Mouse (Mus musculus) midbrain, embryonic 15.5 days (tissue): ENCODE measurements at regions not wholly inside any gene's neighbourhood (a gene's known extent, or its start where the extent isn't known, plus 50 kb on each side); places are given as distances from the start of the nearest gene placed in this dataset.

ENCODE experiments used
- ATAC-seq: fragments of 200-750 bp; cut with Nextera tagmentation; replicated peaks from 2 replicates; pipeline ENCODE4 v1.8.0; 2017; ENCODE audit warnings: moderate TSS enrichment
- H3K27ac ChIP-seq: fragments of 300-500 bp; sonication (generic); 2 replicates; pipeline ENCODE4 v1.5.1; 2015; ENCODE audit warnings: mild to moderate bottlenecking, inconsistent platforms
- H3K27me3 ChIP-seq: fragments of 300-500 bp; sonication (generic); replicated peaks from 2 replicates; pipeline ENCODE4 v1.6.1; 2015; ENCODE audit warnings: inconsistent platforms
- H3K36me3 ChIP-seq: fragments of 300-500 bp; sonication (generic); replicated peaks from 2 replicates; pipeline ENCODE4 v1.6.1; 2015; ENCODE audit warnings: inconsistent platforms
- H3K4me1 ChIP-seq: fragments of 300-500 bp; sonication (generic); 2 replicates; pipeline ENCODE4 v1.6.1; 2015; ENCODE audit warnings: inconsistent platforms
- H3K4me2 ChIP-seq: fragments of 300-500 bp; sonication (generic); 2 replicates; pipeline ENCODE4 v1.6.1; 2015; ENCODE audit warnings: inconsistent platforms, mild to moderate bottlenecking, moderate library complexity
- H3K4me3 ChIP-seq: fragments of 300-500 bp; sonication (generic); 2 replicates; pipeline ENCODE4 v1.5.1; 2015; ENCODE audit warnings: mild to moderate bottlenecking, inconsistent platforms
- H3K9ac ChIP-seq: fragments of 300-500 bp; sonication (generic); 2 replicates; pipeline ENCODE4 v1.6.1; 2015; ENCODE audit warnings: mild to moderate bottlenecking, inconsistent platforms
- H3K9me3 ChIP-seq: fragments of 300-500 bp; sonication (generic); 2 replicates; pipeline ENCODE4 v1.6.1; 2016; ENCODE audit warnings: inconsistent platforms
- WGBS: fragments of 180-500 bp; shearing (Covaris S2); methylation state at CpG from one replicate; pipeline ENCODE4 v1.1.7; 2015; ENCODE audit warnings: mixed read lengths; 5-methylcytosine and 5-hydroxymethylcytosine counted together

DNA sequence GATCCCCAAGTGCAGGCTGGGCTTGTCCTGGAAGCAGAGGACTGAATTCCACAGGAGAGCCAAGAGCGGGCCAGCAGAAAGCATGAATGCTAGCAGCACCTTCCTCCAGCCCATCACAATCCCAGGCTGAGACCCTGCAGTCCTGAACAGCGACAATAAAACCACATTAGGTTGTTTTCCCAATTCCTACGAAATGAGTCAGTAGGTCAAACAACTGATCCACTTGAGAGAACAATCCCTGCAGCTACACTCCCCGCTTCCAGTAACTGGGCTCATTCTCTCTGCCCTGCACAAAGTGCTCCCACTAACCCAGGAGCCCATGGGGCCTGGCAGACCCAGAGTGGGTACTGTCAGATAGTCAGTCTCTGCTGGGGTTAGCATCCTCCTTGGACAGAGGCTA is 128.6 kb upstream of the Klf14 start:
- Histone ChIP-seq H3K27ac (no peak overlapping the region), H3K9me3 (no peaks in the 10 kb centered on the region), H3K9ac (no peak overlapping the region), H3K4me1 (peaks cover 14% of the 10 kb centered on the region), H3K4me3 (no peak overlapping the region), H3K27me3 (no peaks in the 10 kb centered on the region), H3K4me2 (no peak overlapping the region), H3K36me3 (no peaks in the 10 kb centered on the region)
- WGBS: 59% methylated on average over 4 of the region's 4 CpGs
- no peak for ATAC-seq

DNA sequence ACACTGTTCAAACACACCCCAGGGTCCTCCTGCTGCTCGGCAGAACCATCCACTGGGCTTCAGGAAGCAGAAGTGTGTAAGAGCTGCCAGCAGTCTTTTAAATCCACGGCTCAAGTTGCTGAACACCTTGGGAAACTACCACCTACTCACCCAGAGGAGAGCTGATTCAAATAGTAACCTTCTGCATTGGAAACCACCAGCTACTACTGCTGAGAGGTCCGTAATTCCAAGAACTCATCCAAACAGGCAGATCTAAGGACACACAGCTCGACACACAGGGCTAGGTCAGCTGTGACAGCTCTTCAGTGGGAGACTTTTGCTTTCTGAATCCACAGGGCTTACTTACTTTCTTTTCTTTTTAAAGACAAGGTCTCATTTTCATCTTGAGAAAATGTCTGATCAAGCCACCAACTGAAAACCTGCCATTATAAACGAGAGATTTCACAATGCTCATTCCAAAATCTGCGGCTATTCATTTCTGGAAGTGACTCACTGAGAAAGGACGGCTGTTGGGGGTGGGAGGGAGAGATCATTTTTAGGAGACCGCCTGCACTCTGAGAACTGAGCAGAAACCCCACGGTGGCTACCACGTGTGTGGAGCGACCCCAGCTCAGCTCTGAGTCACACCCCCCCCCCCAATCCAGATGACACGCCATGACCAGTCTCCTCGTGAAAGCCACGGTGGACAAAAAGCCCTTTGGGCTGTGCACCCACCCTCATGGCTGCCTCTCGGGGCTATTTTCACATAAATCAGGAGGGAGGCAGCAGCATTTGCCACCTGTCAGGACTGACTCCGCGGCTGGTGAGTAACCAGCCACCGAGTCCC is 129.5 kb upstream of the Klf14 start:
- Histone ChIP-seq H3K27me3 (no peaks in the 10 kb centered on the region), H3K9me3 (no peaks in the 10 kb centered on the region), H3K4me3 (peak overlapping the region; percentile 21), H3K4me1 (peaks cover 14% of the 10 kb centered on the region), H3K27ac (peak overlapping the region; percentile 49), H3K4me2 (peak overlapping the region; percentile 49), H3K9ac (no peak overlapping the region), H3K36me3 (no peaks in the 10 kb centered on the region)
- WGBS: 26% methylated on average over 18 of the region's 18 CpGs
- ATAC-seq: 0 out of 2 replicates have a peak, but pooled peaks have one; percentile 43

DNA sequence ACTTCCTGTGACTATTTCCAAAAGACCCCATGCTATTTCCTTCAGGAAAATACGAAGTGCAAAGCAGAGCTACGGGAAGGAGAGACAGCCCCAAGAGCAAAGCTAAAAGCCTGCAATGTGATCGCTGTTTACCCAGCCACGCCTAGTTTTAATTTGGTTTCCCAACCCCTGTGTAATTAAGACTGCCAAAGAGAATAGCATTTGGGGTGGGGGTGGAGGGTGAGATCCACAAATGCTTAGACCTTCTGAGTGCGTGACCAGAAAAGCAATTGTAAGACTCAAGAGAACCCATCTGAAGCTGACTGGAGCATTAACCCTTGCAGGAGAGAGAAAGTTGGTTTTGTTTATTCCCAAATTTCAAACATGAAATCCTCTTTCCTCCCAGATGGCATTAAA is 130.1 kb upstream of the Klf14 start:
- ATAC-seq: no peak
- H3K9ac ChIP-seq: no peak overlapping the region
- H3K4me2 ChIP-seq: peak overlapping the region; percentile 49
- no peaks in the 10 kb centered on the region for H3K36me3 ChIP-seq
- H3K27me3 ChIP-seq: no peaks in the 10 kb centered on the region
- peaks cover 14% of the 10 kb centered on the region for H3K4me1 ChIP-seq
- WGBS: 38% methylated on average over 5 of the region's 5 CpGs
- peak overlapping the region; percentile 49; the same call in 1 of the 2 replicates for H3K27ac ChIP-seq
- peak overlapping the region; percentile 21 for H3K4me3 ChIP-seq
- no peaks in the 10 kb centered on the region for H3K9me3 ChIP-seq

DNA sequence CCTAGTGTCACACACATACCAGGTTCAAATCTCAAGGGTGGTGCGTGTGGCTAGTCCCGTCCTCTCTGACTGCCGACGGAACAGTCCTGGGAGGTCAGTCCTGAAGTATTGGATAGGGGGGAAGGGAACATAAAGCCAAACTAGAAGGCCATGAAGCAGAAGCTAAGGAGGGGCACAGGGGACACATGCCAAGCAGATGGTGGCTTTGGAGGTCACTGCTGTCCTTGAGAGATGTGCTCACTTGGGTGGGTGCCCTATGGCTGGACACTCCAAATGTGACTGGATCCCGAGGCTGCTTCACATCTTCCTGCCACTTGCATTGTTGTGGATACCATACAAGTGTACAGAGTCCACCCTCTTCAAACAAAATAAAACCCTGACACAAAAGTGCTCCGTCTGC is 131.4 kb upstream of the Klf14 start:
- Histone ChIP-seq H3K4me3 (no peak overlapping the region), H3K4me1 (peaks cover 16% of the 10 kb centered on the region), H3K9me3 (no peaks in the 10 kb centered on the region), H3K36me3 (no peaks in the 10 kb centered on the region), H3K27me3 (no peaks in the 10 kb centered on the region), H3K4me2 (no peak overlapping the region), H3K9ac (no peak overlapping the region), H3K27ac (no peak overlapping the region)
- no peak for ATAC-seq
- 90% methylated on average over 6 of the region's 6 CpGs for WGBS

DNA sequence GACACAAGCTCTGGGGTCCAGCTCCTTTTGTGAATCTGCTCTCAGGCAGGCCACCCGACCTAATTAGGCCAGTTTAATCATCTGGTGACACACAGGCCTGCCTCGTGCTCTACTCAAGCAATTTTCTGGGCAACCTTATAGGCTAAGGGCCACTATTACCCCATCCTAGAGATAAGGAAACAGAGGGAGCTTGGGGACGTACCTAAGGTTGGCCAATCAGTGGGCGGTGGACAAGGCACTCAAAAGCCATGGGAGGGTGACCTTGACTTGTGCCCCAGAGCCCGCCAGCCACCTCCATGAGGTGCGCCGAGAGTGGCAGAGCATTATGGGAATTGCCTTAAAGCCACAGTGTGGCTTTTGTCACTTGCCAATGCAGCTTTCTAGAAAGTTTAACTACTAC is 131.9 kb upstream of the Klf14 start:
- Histone ChIP-seq H3K4me3 (no peak overlapping the region), H3K9ac (no peak overlapping the region), H3K27ac (no peak overlapping the region), H3K36me3 (no peaks in the 10 kb centered on the region), H3K4me1 (peaks cover 19% of the 10 kb centered on the region), H3K9me3 (no peaks in the 10 kb centered on the region), H3K27me3 (no peaks in the 10 kb centered on the region), H3K4me2 (no peak overlapping the region)
- WGBS: 84% methylated on average over 7 of the region's 7 CpGs
- no peak for ATAC-seq

DNA sequence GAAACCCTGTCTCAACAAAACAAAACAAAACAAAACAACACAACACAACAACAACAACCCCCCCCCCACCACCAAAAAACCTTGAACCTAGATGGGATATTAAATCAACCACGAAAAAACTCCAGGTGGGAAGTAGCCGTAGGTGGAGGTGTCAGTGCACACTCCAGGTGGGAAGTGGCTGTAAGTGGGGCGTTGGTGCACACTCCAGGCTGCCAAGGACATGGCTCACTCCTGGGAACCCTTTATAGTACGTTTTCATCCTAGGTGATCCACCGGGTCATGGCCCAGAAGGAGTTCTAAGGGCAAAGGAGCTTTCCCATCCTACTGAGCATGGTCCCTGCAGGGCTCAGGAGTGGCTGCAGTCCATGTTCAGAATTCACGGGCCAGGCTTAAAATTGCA is 133.4 kb upstream of the Klf14 start:
- Histone ChIP-seq H3K36me3 (no peaks in the 10 kb centered on the region), H3K4me1 (peaks cover 31% of the 10 kb centered on the region), H3K9me3 (no peaks in the 10 kb centered on the region), H3K4me2 (no peak overlapping the region), H3K9ac (no peak overlapping the region), H3K4me3 (no peak overlapping the region), H3K27ac (no peak overlapping the region), H3K27me3 (no peaks in the 10 kb centered on the region)
- 86% methylated on average over 6 of the region's 6 CpGs for WGBS
- no peak for ATAC-seq

DNA sequence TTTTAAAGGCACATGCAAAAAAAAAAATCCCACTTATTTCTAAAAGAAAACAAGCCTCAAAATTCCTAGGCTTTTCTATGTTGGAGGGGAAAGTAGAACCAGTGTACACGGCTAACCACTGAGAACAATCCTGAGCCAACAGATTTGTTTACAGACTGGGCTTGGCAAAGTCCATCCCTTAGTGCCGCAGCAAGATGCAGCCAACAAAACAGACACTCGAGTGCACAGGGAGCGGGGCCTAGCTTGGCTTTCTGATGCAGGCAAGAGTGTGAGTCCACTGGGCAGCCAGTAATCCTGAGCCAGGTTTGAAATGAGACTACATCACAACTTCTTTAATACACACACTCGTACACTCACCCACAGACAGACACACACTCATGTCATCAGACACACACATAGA is 133.9 kb upstream of the Klf14 start:
- H3K27ac ChIP-seq: no peak overlapping the region
- H3K4me1 ChIP-seq: peaks cover 31% of the 10 kb centered on the region
- H3K4me2 ChIP-seq: no peak overlapping the region
- no peaks in the 10 kb centered on the region for H3K9me3 ChIP-seq
- H3K27me3 ChIP-seq: no peaks in the 10 kb centered on the region
- no peak overlapping the region for H3K9ac ChIP-seq
- no peaks in the 10 kb centered on the region for H3K36me3 ChIP-seq
- no peak for ATAC-seq
- WGBS: 75% methylated on average over 5 of the region's 5 CpGs
- no peak overlapping the region for H3K4me3 ChIP-seq

DNA sequence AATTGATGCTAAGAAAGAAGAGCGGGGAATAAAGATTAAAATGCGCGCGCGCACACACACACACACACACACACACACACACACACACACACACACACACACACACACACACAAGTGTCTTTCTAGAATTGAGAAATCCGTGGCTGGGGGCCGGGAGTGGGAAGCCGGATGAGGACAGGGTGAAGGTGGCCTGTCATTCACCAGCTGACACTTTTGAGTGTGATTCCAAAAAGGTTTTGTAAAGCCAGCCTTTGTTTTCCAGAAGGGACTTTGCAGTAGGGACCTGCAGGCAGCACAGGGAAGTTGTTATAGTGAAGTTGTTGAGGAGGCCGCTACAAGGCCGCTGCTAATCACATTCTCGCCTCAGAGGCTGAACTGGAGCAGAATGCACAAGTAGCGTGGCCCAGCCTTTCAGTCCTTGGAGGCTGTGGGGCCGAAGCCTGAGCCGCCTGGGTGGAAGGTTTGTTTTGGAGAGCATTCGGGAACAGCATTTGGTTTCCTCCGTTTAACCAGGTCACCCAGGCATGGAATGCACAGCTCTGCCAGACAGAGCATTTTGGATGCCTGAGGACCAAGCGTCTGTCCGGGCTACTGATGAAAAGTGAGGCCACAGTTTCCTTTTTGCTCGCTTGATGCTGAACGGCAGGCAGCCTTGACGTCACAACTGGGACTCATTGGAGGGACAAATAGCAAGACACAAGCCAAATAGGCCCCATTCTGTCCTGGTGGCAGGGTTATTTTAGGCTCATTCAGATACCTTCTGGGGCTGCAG is 137.3 kb upstream of the Klf14 start:
- Histone ChIP-seq H3K36me3 (no peaks in the 10 kb centered on the region), H3K4me2 (no peak overlapping the region), H3K9me3 (no peaks in the 10 kb centered on the region), H3K4me1 (peaks cover 18% of the 10 kb centered on the region), H3K27ac (peak overlapping the region; percentile 60), H3K27me3 (no peaks in the 10 kb centered on the region), H3K9ac (no peak overlapping the region), H3K4me3 (no peak overlapping the region)
- 28% methylated on average over 21 of the region's 21 CpGs for whole genome bisulfite sequencing
- peak; percentile 73 for ATAC-seq

DNA sequence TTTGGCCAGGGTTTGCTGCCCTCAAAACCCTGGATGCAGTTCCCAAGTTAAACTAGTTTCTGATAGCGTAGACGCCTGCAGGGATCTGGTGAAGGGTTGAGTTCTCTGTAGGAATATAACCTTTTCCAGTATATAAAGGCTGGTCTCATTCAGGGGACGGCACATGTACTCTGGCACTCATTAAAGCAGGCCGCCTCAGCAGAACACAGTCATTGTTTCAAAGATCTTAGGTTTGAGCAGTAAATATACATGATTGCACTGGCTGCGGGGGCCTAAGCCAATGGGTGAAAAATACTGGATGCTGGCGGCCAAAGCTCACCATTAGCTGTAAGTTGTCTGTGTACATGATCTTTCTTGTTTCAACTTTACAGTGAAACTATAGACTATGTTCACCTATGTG is 137.9 kb upstream of the Klf14 start:
- ATAC-seq: no peak
- Histone ChIP-seq H3K4me3 (no peak overlapping the region), H3K9me3 (no peaks in the 10 kb centered on the region), H3K9ac (no peak overlapping the region), H3K4me2 (no peak overlapping the region), H3K36me3 (no peaks in the 10 kb centered on the region), H3K27ac (peak overlapping the region; percentile 60), H3K27me3 (no peaks in the 10 kb centered on the region), H3K4me1 (peaks cover 18% of the 10 kb centered on the region)
- 72% methylated on average over 6 of the region's 6 CpGs for WGBS

DNA sequence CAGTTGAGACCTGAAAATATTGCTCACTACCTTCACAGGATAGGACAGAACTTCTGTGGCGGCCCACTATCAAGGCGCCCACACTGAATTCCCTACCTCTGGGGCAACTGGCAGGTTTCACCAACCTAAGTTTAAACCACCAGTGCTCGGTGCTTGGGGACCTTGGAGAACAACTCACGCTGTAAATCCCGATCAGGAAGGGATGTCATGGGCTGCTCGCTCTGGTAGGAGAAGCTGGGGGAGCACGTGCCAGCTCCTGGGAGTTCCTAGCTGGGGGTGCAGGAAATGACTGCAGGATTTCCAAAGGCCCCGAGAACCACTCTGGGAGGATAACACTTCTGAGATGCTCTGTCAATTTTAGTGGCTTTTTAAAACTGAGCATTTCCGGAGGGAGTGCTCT is 138.4 kb upstream of the Klf14 start:
- H3K27me3 ChIP-seq: no peaks in the 10 kb centered on the region
- H3K4me1 ChIP-seq: peaks cover 18% of the 10 kb centered on the region
- WGBS: 87% methylated on average over 9 of the region's 9 CpGs
- ATAC-seq: no peak
- H3K36me3 ChIP-seq: no peaks in the 10 kb centered on the region
- no peak overlapping the region for H3K4me2 ChIP-seq
- H3K9me3 ChIP-seq: no peaks in the 10 kb centered on the region
- no peak overlapping the region for H3K9ac ChIP-seq
- H3K4me3 ChIP-seq: no peak overlapping the region
- no peak overlapping the region; the same call in 1 of the 2 replicates for H3K27ac ChIP-seq

DNA sequence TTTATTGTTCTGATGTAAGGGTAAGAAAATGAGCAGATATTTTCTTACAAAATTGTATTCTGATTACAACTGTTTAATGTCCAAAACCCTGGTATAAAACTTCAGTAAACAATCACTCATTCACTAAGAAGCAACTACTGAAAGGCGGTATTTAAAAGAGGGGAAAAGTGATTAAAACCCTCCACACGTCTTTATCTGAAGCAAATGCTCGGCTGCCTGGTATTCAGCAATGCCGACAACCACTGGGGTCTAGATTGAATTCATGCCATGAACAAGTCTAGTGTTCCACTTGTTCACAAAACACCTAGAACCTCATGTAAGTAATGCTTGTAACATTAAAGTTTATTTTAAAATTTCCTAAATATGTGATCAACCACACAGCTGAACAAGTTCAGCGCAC is 139.2 kb upstream of the Klf14 start:
- H3K36me3 ChIP-seq: no peaks in the 10 kb centered on the region
- peaks cover 18% of the 10 kb centered on the region for H3K4me1 ChIP-seq
- no peaks in the 10 kb centered on the region for H3K27me3 ChIP-seq
- ATAC-seq: no peak
- no peak overlapping the region for H3K4me2 ChIP-seq
- H3K9me3 ChIP-seq: no peaks in the 10 kb centered on the region
- no peak overlapping the region for H3K4me3 ChIP-seq
- H3K27ac ChIP-seq: no peak overlapping the region
- no peak overlapping the region for H3K9ac ChIP-seq
- WGBS: 65% methylated on average over 5 of the region's 5 CpGs

DNA sequence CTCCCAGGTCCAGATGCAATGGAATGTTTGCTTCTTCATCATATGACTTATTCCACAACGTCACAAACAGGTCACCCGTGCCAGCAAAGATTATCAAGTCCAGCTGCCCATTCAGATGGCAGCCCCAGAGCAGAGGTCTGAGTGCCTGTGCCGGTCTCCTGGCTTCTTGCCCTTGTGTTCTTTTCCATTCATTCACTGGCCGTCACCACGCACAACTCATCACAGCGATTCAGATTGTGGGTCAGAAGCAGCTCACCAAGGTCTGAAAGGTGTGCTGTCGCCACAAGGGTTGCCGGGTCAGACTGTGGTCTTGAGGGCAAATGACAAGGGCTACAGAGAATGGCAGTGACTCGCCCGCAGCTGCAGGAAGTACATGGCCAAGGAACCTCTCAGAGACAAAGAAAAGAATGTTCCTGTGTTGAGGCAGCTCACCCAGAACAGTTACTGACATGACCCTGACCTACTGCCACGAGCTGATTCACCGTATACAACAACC is 141.3 kb upstream of the Klf14 start:
- Histone ChIP-seq H3K4me1 (peaks cover 18% of the 10 kb centered on the region), H3K27ac (no peak overlapping the region), H3K9me3 (no peaks in the 10 kb centered on the region), H3K4me3 (no peak overlapping the region), H3K9ac (no peak overlapping the region), H3K36me3 (no peaks in the 10 kb centered on the region), H3K27me3 (no peaks in the 10 kb centered on the region), H3K4me2 (no peak overlapping the region)
- no peak for ATAC-seq
- WGBS: 72% methylated on average over 12 of the region's 12 CpGs
